Mouse (Mus musculus): ENCODE results near the gene Scarb2. TPM values are rescaled to one million over a fixed set of nuclear protein-coding genes. Genes with fewer than 3 reads are reported as not detected.

Gene Scarb2
- polyA plus RNA-seq, 1 experiment from 2014 or later = 17.0 TPM

DNA sequence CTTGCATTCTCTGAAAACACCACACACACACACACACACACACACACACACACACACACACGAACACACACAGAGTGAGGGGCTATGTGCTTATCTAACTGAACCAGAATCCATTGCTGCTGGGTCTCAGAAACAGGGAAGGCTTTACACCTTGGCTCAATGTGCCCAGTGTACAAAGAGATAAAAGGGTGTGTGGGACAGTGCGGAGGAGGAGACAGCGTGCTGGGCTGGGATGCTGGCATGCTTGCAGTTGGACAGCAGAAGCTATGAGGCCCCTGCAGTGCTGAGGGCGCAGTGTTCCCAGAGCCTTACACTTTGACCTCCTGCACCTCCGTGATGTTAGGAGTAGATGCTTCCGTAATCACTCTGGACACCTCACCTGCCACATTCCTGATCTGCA, 110.2 kb downstream of the Scarb2 start:
- no peaks in the 10 kb centered on the region for H3K9me3 ChIP-seq
- H3K27ac ChIP-seq (replicated peaks) = no peak overlapping the region
- ATAC-seq (ENCODE audit: low FRiP score, low read depth) = no peak
- no peak overlapping the region for H3K4me3 ChIP-seq
- H3K4me2 ChIP-seq (replicated peaks) = no peak overlapping the region
- no peaks in the 10 kb centered on the region for H3K36me3 ChIP-seq
- H3K4me1 ChIP-seq = peaks cover 6% of the 10 kb centered on the region; the same call in 1 of the 2 replicates
- no peak overlapping the region for H3K9ac ChIP-seq (replicated peaks)
- WGBS = 91% methylated on average over 6 of the region's 6 CpGs
- H3K27me3 ChIP-seq = peaks cover 27% of the 10 kb centered on the region

DNA sequence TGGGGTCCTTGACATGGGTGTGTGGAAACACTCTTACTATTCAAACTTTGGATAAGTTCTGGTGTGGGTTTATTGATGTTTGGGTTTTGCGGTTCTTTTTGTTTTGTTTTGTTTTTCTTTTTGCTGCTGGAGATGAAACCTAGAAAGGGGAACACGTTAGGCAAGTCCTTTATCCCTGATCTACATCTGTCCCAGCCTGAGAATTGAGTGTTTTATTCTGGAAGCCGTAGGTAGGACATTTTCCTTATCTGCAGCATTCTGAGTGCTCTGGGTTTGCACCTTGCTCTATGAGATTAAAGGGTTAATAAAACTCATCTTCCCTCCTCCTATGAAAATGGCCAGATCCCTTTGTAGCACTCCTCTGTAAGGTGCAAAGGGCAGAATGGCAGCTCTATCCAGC, 110.9 kb downstream of the Scarb2 start:
- Histone ChIP-seq H3K4me2 (replicated peaks) (no peak overlapping the region), H3K4me1 (peaks cover 6% of the 10 kb centered on the region; the same call in 1 of the 2 replicates), H3K36me3 (no peaks in the 10 kb centered on the region), H3K9me3 (no peaks in the 10 kb centered on the region), H3K9ac (replicated peaks) (no peak overlapping the region), H3K27me3 (peaks cover 34% of the 10 kb centered on the region), H3K27ac (replicated peaks) (no peak overlapping the region), H3K4me3 (no peak overlapping the region)
- WGBS = 86% methylated on average over 3 of the region's 3 CpGs
- ATAC-seq (ENCODE audit: low FRiP score, low read depth) = no peak

DNA sequence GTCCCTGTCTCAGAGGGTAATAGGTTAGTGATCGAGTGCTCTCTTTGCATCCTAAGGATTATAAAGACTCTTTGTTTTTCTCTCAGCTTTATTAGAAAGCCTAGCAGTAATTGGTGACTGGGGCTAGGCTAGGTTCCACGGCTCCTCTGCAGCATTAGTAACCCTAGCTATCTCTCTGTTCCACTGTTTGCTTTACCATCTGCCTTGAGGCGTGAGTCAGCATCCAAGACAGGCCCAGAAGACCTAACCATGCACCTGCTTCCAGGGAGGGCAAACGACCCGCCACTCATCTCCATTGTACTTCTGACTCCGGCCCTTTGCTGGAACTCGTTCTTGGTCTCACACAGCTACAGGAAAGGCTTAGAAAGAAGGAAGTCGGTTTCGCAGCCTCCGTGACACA, 112.8 kb downstream of the Scarb2 start:
- Histone ChIP-seq H3K36me3 (no peaks in the 10 kb centered on the region), H3K4me2 (replicated peaks) (no peak overlapping the region), H3K27ac (replicated peaks) (no peak overlapping the region), H3K4me3 (no peak overlapping the region), H3K9ac (replicated peaks) (no peak overlapping the region), H3K4me1 (peaks cover 6% of the 10 kb centered on the region; the same call in 1 of the 2 replicates), H3K27me3 (peaks cover 38% of the 10 kb centered on the region), H3K9me3 (no peaks in the 10 kb centered on the region)
- 77% methylated on average over 10 of the region's 10 CpGs for WGBS
- no peak for ATAC-seq (ENCODE audit: low FRiP score, low read depth)

DNA sequence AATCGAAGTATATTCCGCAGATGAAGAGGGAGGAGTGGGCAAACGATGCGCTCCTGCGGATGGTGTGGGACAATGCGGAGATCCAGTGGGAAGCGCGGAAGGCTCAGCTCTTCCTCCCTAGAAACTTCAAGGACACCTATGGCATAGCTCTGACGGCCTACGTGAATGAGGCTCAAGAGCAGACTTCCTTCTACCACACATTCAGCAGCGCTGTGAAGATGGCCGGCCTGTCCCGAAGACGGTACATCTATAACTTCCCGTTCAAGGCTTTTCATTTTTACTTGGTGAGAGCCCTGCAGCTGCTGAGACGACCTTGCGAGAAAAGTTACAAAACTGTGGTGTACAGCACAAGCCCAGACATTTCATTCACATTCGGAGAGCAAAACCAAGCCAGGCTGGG, 114.1 kb downstream of the Scarb2 start:
- 49% methylated on average over 18 of the region's 18 CpGs for WGBS
- Histone ChIP-seq H3K9me3 (no peaks in the 10 kb centered on the region), H3K27me3 (peaks cover 38% of the 10 kb centered on the region), H3K36me3 (no peaks in the 10 kb centered on the region), H3K4me1 (peaks cover 6% of the 10 kb centered on the region; the same call in 1 of the 2 replicates), H3K4me2 (replicated peaks) (peak overlapping the region; percentile 41), H3K9ac (replicated peaks) (no peak overlapping the region), H3K4me3 (peak overlapping the region; percentile 18), H3K27ac (replicated peaks) (no peak overlapping the region)
- ATAC-seq (ENCODE audit: low FRiP score, low read depth) = no peak

Small RNA genes within 50 kb of the gene (microRNA-seq; reads per million reads assigned to microRNA genes)
- gene Mir6415 = not detected

Other genes starting within 250 kb of the Scarb2 start
- 5.9 and 6.6 TPM in 2 replicates for gene Naaa, start 228.7 kb downstream of the Scarb2 start, polyA plus RNA-seq (2016; fragmentation: Nextera tagmentation; extraction: Ambion mirVana)
- 38.0 and 43.3 TPM in 2 replicates for gene Sdad1, start 196.4 kb downstream of the Scarb2 start, polyA plus RNA-seq (2016; fragmentation: Nextera tagmentation; extraction: Ambion mirVana)
- gene Cxcl9, start 178.8 kb downstream of the Scarb2 start, polyA plus RNA-seq (2016; fragmentation: Nextera tagmentation; extraction: Ambion mirVana) = not detected in 2 replicates
- 2.6 TPM in 2 replicates for gene Art3, start 175.0 kb downstream of the Scarb2 start, polyA plus RNA-seq (2016; fragmentation: Nextera tagmentation; extraction: Ambion mirVana)
- gene Cxcl10, start 157.9 kb downstream of the Scarb2 start, polyA plus RNA-seq (2016; fragmentation: Nextera tagmentation; extraction: Ambion mirVana) = 0.55 TPM in 1 of 2 replicates, not detected in the other
- 53.1 and 63.0 TPM in 2 replicates for gene Nup54, start 71.6 kb downstream of the Scarb2 start, polyA plus RNA-seq (2016; fragmentation: Nextera tagmentation; extraction: Ambion mirVana)
- not detected in 2 replicates for gene Fam47e, start 48.2 kb upstream of the Scarb2 start, polyA plus RNA-seq (2016; fragmentation: Nextera tagmentation; extraction: Ambion mirVana)
- gene Stbd1, start 96.2 kb upstream of the Scarb2 start, polyA plus RNA-seq (2016; fragmentation: Nextera tagmentation; extraction: Ambion mirVana) = 5.2 and 6.4 TPM in 2 replicates
- gene Ccdc158, start 168.4 kb upstream of the Scarb2 start, polyA plus RNA-seq (2016; fragmentation: Nextera tagmentation; extraction: Ambion mirVana) = 0.43 and 0.47 TPM in 2 replicates
- 6.1 and 7.3 TPM in 2 replicates for gene Shroom3, start 176.6 kb upstream of the Scarb2 start, polyA plus RNA-seq (2016; fragmentation: Nextera tagmentation; extraction: Ambion mirVana)

Data from midbrain, embryonic 12.5 days (tissue).